Mouse (Mus musculus) embryo, embryonic 10 days (tissue): ENCODE measurements around the gene Fsip1.

ENCODE experiments used
- DNase-seq: peaks from one replicate; pipeline ENCODE4 v3.0.0-alpha.2; 2015; ENCODE audit warnings: low spot score

The Fsip1 gene

GRCm38 (mm10) chr2:118254516-118254915 lies 2.2 kb downstream of the Fsip1 start:
- DNase-seq, result peak; percentile 61

GRCm38 (mm10) chr2:118248966-118249365 lies 7.8 kb downstream of the Fsip1 start:
- DNase-seq, result no peak

GRCm38 (mm10) chr2:118248016-118248415 lies 8.8 kb downstream of the Fsip1 start:
- DNase-seq, result no peak

- peak; percentile 93 for DNase-seq
Measured at GRCm38 (mm10) chr2:118245914-118246313, 10.9 kb downstream of the Fsip1 start.

GRCm38 (mm10) chr2:118236196-118236595 lies 20.6 kb downstream of the Fsip1 start:
- no peak for DNase-seq

- no peak for DNase-seq
Measured at GRCm38 (mm10) chr2:118235614-118236013, 21.2 kb downstream of the Fsip1 start.

GRCm38 (mm10) chr2:118230544-118230943 lies 26.2 kb downstream of the Fsip1 start:
- DNase-seq, result no peak

GRCm38 (mm10) chr2:118228486-118229079 lies 28.2 kb downstream of the Fsip1 start:
- DNase-seq, result no peak

GRCm38 (mm10) chr2:118225316-118226041 lies 31.3 kb downstream of the Fsip1 start:
- DNase-seq, result no peak

- peak; percentile 75 for DNase-seq
Measured at GRCm38 (mm10) chr2:118217993-118218595, 38.7 kb downstream of the Fsip1 start.

- no peak for DNase-seq
Measured at GRCm38 (mm10) chr2:118209712-118210111, 47.1 kb downstream of the Fsip1 start.

- DNase-seq, result no peak
Measured at GRCm38 (mm10) chr2:118208651-118209050, 48.1 kb downstream of the Fsip1 start.

GRCm38 (mm10) chr2:118205991-118206585 lies 50.7 kb downstream of the Fsip1 start:
- peak; percentile 23 for DNase-seq

GRCm38 (mm10) chr2:118204646-118205045 lies 52.1 kb downstream of the Fsip1 start:
- no peak for DNase-seq

- peak; percentile 60 for DNase-seq
Measured at GRCm38 (mm10) chr2:118203739-118204461, 52.9 kb downstream of the Fsip1 start.

- no peak for DNase-seq
Measured at GRCm38 (mm10) chr2:118202934-118203333, 53.8 kb downstream of the Fsip1 start.

GRCm38 (mm10) chr2:118201983-118202382 lies 54.8 kb downstream of the Fsip1 start:
- no peak for DNase-seq

- peak; percentile 90 for DNase-seq
Measured at GRCm38 (mm10) chr2:118199867-118200266, 56.9 kb downstream of the Fsip1 start.

GRCm38 (mm10) chr2:118196966-118197365 lies 59.8 kb downstream of the Fsip1 start:
- no peak for DNase-seq

- no peak for DNase-seq
Measured at GRCm38 (mm10) chr2:118182136-118182535, 74.6 kb downstream of the Fsip1 start.

- DNase-seq, result no peak
Measured at GRCm38 (mm10) chr2:118179873-118180585, 76.7 kb downstream of the Fsip1 start.

- peak; percentile 60 for DNase-seq
Measured at GRCm38 (mm10) chr2:118179472-118179871, 77.3 kb downstream of the Fsip1 start.
